Mouse (Mus musculus) midbrain, embryonic 16.5 days (tissue): ENCODE results near the gene Minos1. TPM values are rescaled to one million over a fixed set of nuclear protein-coding genes. Genes with fewer than 3 reads are reported as not detected.

Experiments used
- ATAC-seq: fragments of 200-750 bp; cut with Nextera tagmentation; 2 replicates; pipeline ENCODE4 v1.8.0; 2017; ENCODE audit warnings: moderate TSS enrichment
- H3K27ac ChIP-seq: fragments of 300-500 bp; sonication (generic); 2 replicates; pipeline ENCODE4 v1.5.1; 2014; ENCODE audit warnings: mild to moderate bottlenecking, low read length, mixed read lengths
- H3K27me3 ChIP-seq: fragments of 300-500 bp; sonication (generic); 2 replicates; pipeline ENCODE4 v1.6.1; 2014; ENCODE audit warnings: low read depth, low read length, mixed read lengths; ENCODE audit not compliant: control insufficient read depth, insufficient read depth
- H3K36me3 ChIP-seq: fragments of 300-500 bp; sonication (generic); 2 replicates; pipeline ENCODE4 v1.6.1; 2014; ENCODE audit warnings: mild to moderate bottlenecking, low read length, moderate library complexity, mixed read lengths; ENCODE audit not compliant: control insufficient read depth, insufficient read depth
- H3K4me1 ChIP-seq: fragments of 300-500 bp; sonication (generic); 2 replicates; pipeline ENCODE4 v1.6.1; 2014; ENCODE audit warnings: mild to moderate bottlenecking, low read length, mixed read lengths; ENCODE audit not compliant: control insufficient read depth, insufficient read depth
- H3K4me2 ChIP-seq: fragments of 300-500 bp; sonication (generic); 2 replicates; pipeline ENCODE4 v1.6.1; 2014; ENCODE audit warnings: mild to moderate bottlenecking, low read length, mixed read lengths
- H3K4me3 ChIP-seq: fragments of 300-500 bp; sonication (generic); 2 replicates; pipeline ENCODE4 v1.5.1; 2014; ENCODE audit warnings: low read depth, mild to moderate bottlenecking, low read length, moderate library complexity, mixed read lengths
- H3K9ac ChIP-seq: fragments of 300-500 bp; sonication (generic); 2 replicates; pipeline ENCODE4 v1.6.1; 2014; ENCODE audit warnings: low read depth, low read length, mixed read lengths
- H3K9me3 ChIP-seq: fragments of 300-500 bp; sonication (generic); replicated peaks from 2 replicates; pipeline ENCODE4 v1.6.1; 2014; ENCODE audit warnings: mild to moderate bottlenecking, low read length, mixed read lengths; ENCODE audit not compliant: control insufficient read depth, poor library complexity, severe bottlenecking
- WGBS: fragments of 180-500 bp; shearing (Covaris S2); extraction: QIAGEN DNeasy Blood & Tissue Kit; methylation state at CpG from one replicate; pipeline ENCODE4 v1.1.7; 2014; 5-methylcytosine and 5-hydroxymethylcytosine counted together
- polyA plus RNA-seq: library from polyadenylated mRNA; unstranded; fragments of >200 nt; fragmentation: Nextera tagmentation; extraction: Ambion mirVana; gene quantifications from 2 replicates; pipeline ENCODE4 v1.2.1, GENCODE M21; 2015

Minos1 gene
- polyA plus RNA-seq, 1 experiment from 2014 or later: 343 TPM

DNA sequence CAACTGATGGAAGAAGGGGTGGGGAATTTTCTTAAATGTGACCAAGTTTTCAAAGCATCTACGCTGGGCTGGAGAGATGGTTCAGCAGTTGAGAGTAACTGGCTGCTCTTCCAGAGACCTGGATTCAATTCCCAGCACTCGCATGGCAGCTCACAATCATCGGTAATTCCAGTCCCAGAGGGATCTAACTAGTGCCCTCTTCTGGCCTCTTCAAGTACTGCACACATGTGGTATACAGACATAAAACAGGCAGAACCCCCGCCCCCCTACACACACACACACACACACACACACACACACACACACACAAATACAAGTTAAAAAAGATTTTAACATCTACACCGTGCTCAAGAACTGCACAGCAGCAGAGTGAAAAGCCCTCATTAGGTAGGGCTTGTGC lies 15.2 kb downstream of the Minos1 start:
- no peak overlapping the region for H3K27ac ChIP-seq
- peaks cover 15% of the 10 kb centered on the region for H3K4me1 ChIP-seq
- H3K9me3 ChIP-seq: no peaks in the 10 kb centered on the region
- H3K4me2 ChIP-seq: no peak overlapping the region
- H3K27me3 ChIP-seq: no peaks in the 10 kb centered on the region
- no peaks in the 10 kb centered on the region for H3K36me3 ChIP-seq
- 97% methylated on average over 5 of the region's 5 CpGs for WGBS
- no peak for ATAC-seq
- no peak overlapping the region for H3K4me3 ChIP-seq
- H3K9ac ChIP-seq: no peak overlapping the region

DNA sequence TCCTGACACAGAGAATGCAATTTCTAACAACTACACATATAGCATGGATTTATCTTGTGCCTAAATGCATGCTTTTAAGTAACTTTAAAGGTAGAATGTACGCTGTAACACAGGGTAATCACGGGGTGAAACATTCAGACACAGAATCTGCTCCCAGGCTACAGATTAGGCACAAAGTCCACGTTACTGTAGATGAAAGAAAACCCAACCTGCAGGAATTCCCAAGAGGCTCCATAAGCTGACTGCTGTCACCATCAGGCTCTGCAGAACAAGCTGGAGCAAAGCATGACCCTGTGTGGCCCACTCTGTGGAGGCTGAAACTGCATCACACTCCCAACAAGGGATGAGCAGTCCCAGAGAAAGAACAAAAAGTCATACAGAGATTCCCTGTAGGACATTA lies 18.4 kb downstream of the Minos1 start:
- Histone ChIP-seq H3K27ac (no peak overlapping the region), H3K9ac (no peak overlapping the region), H3K4me2 (no peak overlapping the region), H3K4me1 (peaks cover 16% of the 10 kb centered on the region), H3K4me3 (no peak overlapping the region), H3K9me3 (no peaks in the 10 kb centered on the region), H3K36me3 (no peaks in the 10 kb centered on the region), H3K27me3 (no peaks in the 10 kb centered on the region)
- no peak for ATAC-seq
- WGBS: 63% methylated on average over 3 of the region's 3 CpGs

DNA sequence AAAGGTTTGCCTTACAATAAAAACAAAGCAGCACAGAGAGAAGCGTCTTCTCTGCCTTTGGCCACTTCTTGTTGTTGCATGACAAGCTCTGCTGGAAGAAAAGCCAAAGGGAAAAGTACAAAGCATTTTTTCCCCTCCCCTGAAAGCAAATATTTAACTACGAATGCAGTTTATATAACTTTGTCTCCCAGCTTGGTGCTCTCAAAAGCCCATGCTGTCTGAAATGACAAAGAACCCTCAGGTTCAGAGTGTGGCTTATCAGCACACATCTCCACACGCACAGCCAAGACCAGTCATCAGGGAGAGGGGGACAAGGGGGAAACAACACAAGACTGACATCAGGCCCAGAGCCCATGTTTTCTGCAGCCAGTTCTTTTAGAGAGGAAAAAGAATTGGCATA lies 19.5 kb downstream of the Minos1 start:
- Histone ChIP-seq H3K4me2 (no peak overlapping the region), H3K9ac (no peak overlapping the region), H3K27me3 (no peaks in the 10 kb centered on the region), H3K36me3 (no peaks in the 10 kb centered on the region), H3K4me1 (peaks cover 16% of the 10 kb centered on the region), H3K9me3 (no peaks in the 10 kb centered on the region), H3K27ac (peak overlapping the region; percentile 47; the same call in 1 of the 2 replicates), H3K4me3 (no peak overlapping the region)
- ATAC-seq: no peak
- WGBS: 63% methylated on average over 3 of the region's 3 CpGs

DNA sequence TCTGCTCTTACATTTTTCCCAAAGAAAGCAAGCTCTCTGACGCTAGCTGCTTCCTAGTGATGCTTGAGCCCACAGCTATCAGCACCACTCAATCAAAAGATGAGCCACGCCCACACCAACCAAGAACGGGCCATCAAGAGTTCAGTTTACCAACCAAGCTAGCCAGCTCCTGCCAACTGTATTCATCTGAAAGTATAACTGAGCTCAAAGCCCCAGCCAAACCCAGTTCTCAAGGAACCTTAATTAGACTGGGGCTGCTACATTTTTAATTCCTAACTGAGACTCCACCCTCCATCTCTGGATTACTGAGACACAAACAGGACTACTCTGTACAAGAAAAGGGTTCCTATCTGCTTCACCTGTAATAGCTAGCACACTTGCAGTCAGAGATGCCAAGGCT lies 20.1 kb downstream of the Minos1 start:
- no peak overlapping the region for H3K9ac ChIP-seq
- H3K4me2 ChIP-seq: no peak overlapping the region
- no peak overlapping the region for H3K4me3 ChIP-seq
- H3K36me3 ChIP-seq: no peaks in the 10 kb centered on the region
- H3K9me3 ChIP-seq: no peaks in the 10 kb centered on the region
- no peak for ATAC-seq
- peaks cover 16% of the 10 kb centered on the region for H3K4me1 ChIP-seq
- 86% methylated on average over 3 of the region's 3 CpGs for WGBS
- no peaks in the 10 kb centered on the region for H3K27me3 ChIP-seq
- H3K27ac ChIP-seq: peak overlapping the region; percentile 47; the same call in 1 of the 2 replicates

DNA sequence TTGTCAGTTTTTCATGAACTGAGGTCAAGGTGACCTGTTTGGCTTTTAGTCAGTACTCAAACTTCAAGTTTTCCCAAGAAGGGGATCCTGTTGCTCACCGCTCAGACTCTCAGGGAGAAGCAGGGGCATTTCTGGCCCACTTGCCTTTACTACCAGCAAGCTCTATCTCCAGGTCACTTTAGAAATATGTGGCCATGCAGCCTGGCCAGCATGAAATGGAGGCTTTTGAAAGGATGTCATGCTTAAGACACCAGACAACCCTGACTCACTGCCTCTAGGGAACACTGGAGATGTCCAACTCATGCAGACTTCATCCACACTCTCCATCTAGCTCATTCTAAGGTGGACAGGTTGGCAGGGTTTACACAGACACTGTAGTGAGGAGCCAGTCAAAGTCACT lies 25.5 kb downstream of the Minos1 start:
- H3K27ac ChIP-seq: no peak overlapping the region
- no peaks in the 10 kb centered on the region for H3K9me3 ChIP-seq
- no peak overlapping the region for H3K9ac ChIP-seq
- H3K4me2 ChIP-seq: no peak overlapping the region
- no peak overlapping the region for H3K4me3 ChIP-seq
- no peaks in the 10 kb centered on the region for H3K27me3 ChIP-seq
- no peak for ATAC-seq
- 97% methylated on average over 1 of the region's 1 CpGs for WGBS
- no peaks in the 10 kb centered on the region for H3K4me1 ChIP-seq
- peaks cover 8% of the 10 kb centered on the region for H3K36me3 ChIP-seq

DNA sequence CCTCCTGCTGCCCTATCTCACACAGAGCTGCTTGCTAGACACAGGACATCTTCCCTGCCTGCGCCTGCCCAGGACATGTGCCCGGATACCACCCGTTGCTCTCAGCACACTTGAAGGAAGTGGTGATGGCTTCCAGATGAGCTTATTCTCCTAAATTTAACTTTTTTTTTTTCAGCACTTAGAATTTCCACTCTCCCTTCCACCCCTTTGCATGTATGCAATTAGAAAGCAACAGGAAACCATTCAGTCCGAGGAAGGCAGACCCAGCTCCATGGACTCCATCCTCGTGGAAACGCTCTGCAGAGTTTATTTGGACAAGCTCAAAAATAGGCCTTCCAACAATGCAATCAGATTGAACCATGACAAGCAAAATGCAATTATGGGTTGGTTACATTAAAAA lies 29.4 kb downstream of the Minos1 start:
- 86% methylated on average over 6 of the region's 6 CpGs for WGBS

DNA sequence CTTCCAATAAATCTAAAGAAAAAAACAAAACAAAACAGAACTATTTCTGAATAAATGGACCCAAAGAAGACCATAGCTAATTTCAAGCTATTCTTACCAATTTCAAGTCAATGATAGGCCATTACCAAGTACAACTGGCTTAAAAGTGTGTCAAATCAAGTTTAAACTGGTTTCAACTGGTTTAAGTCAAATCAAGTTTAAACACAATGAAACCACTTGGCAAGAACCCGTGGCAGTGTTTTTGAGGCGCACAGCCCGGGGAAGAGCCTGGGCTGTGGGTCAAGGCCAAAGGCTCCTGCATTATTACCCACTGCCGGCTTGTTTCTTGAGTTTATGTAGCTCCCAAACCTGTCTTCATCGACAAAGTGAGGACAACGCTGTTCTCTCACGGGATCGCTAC lies 30.6 kb downstream of the Minos1 start:
- Histone ChIP-seq H3K9me3 (no peaks in the 10 kb centered on the region), H3K9ac (no peak overlapping the region), H3K4me3 (no peak overlapping the region), H3K27ac (no peak overlapping the region), H3K4me2 (no peak overlapping the region), H3K4me1 (no peaks in the 10 kb centered on the region), H3K36me3 (peaks cover 8% of the 10 kb centered on the region), H3K27me3 (no peaks in the 10 kb centered on the region)
- WGBS: 91% methylated on average over 8 of the region's 8 CpGs
- no peak for ATAC-seq

More for the DNA sequence above, 29.4 kb downstream of the Minos1 start:
- H3K9ac ChIP-seq: no peak overlapping the region
- H3K4me2 ChIP-seq: no peak overlapping the region
- no peak for ATAC-seq
- H3K27ac ChIP-seq: no peak overlapping the region
- H3K27me3 ChIP-seq: no peaks in the 10 kb centered on the region
- H3K9me3 ChIP-seq: no peaks in the 10 kb centered on the region
- H3K4me1 ChIP-seq: no peaks in the 10 kb centered on the region
- peaks cover 8% of the 10 kb centered on the region for H3K36me3 ChIP-seq
- H3K4me3 ChIP-seq: no peak overlapping the region

DNA sequence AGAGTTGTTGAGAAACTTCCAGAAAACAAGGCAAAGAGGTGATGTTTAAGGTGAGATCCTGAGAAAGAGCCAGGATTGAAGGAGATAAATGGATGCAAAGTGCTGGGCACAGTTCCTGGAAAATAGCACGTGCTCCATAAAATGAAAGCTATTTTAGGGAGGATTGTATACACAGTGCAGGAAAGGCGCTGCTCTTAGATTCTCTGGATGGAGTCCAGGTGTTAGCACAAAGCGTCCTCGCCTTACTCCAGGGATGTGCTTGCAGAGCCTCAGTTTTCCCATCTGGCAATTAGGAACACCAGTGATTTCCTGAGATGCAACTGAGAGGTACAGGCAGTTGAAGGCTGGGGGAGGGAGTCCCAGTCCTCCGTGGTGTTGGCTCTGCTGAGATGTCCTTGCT lies 34.7 kb downstream of the Minos1 start:
- Histone ChIP-seq H3K36me3 (no peaks in the 10 kb centered on the region), H3K9ac (no peak overlapping the region), H3K4me3 (no peak overlapping the region), H3K9me3 (no peaks in the 10 kb centered on the region), H3K4me1 (peaks cover 13% of the 10 kb centered on the region), H3K4me2 (no peak overlapping the region), H3K27me3 (peaks cover 16% of the 10 kb centered on the region), H3K27ac (no peak overlapping the region)
- no peak for ATAC-seq
- 80% methylated on average over 5 of the region's 5 CpGs for WGBS

DNA sequence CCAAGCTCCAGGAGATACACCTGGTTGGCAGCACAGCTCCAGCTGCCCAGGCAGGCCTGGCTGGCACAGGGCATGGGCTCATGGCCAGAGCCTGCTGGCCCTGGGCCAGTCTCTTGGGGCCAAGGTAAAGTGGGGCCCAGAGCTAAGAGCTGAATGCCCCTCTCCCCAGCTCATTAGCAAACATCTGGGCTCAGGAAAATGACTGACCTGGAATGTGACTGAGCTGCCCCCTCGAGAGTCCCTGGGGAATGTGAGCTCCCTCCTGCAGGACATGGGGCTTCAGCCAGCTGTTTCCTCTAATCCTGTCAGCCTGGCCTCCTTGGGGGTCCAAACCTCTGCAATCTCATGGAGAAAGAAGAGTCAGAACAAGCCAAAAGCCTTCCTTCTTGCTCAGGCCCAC lies 35.5 kb downstream of the Minos1 start:
- WGBS: 52% methylated on average over 1 of the region's 1 CpGs
- H3K27me3 ChIP-seq: peaks cover 16% of the 10 kb centered on the region

GRCm38 (mm10) chr4:139093196-139093530 lies 37.8 kb downstream of the Minos1 start:
- peak overlapping the region; percentile 66 for H3K9ac ChIP-seq
- H3K4me3 ChIP-seq: peak overlapping the region; percentile 42
- peaks cover 13% of the 10 kb centered on the region for H3K4me1 ChIP-seq
- H3K27ac ChIP-seq: no peak overlapping the region
- H3K36me3 ChIP-seq: no peaks in the 10 kb centered on the region
- H3K27me3 ChIP-seq: peaks cover 16% of the 10 kb centered on the region
- ATAC-seq: no peak
- no peaks in the 10 kb centered on the region for H3K9me3 ChIP-seq
- H3K4me2 ChIP-seq: peak overlapping the region; percentile 70
- WGBS: 22% methylated on average over 13 of the region's 13 CpGs

More for the DNA sequence above, 35.5 kb downstream of the Minos1 start:
- no peak for ATAC-seq
- Histone ChIP-seq H3K27ac (no peak overlapping the region), H3K4me2 (no peak overlapping the region), H3K36me3 (no peaks in the 10 kb centered on the region), H3K9me3 (no peaks in the 10 kb centered on the region), H3K4me3 (no peak overlapping the region), H3K4me1 (peaks cover 13% of the 10 kb centered on the region), H3K9ac (no peak overlapping the region)
